Mouse (Mus musculus): Measurements from ENCODE around the gene Lpin1.

Gene Lpin1

GRCm38 (mm10) chr12:16515183-16515582 lies 95.6 kb downstream of the Lpin1 start:
- DNase-seq, result no peak

- no peak for DNase-seq
These were observed 97.8 kb downstream of the Lpin1 start for GRCm38 (mm10) chr12:16512991-16513390.

DNA sequence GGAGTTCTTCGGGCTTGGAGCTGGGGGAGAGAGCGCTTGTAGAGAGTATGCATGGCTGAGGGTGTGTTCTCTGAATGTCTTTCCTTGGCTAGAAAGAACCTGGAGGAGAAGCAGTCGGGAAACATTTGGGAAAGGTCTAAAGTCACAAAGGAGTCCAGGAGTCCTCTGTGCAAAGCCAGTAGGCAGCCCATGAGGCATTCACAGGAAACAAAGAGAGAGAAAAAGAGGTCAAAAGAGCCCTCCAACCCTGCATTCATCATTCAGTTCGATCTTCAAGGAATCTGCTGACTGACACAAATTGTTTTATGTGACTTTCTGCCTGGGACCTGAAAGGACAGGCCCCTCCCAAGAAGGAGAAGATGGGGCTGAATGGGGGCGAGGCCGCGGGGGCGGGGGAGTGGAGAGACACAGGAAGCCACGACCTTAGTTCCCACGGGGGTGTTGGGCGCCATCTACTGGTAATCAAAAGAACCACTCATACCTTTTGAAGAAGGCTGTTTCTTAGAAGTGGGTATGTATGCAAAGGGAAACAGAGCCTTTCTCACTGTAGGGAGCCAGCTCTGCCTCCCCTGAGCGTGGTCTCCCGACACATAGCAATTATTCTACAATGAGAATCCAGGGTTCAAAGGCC lies 101.5 kb downstream of the Lpin1 start:
- peak; percentile 76 to 84 for DNase-seq

DNA sequence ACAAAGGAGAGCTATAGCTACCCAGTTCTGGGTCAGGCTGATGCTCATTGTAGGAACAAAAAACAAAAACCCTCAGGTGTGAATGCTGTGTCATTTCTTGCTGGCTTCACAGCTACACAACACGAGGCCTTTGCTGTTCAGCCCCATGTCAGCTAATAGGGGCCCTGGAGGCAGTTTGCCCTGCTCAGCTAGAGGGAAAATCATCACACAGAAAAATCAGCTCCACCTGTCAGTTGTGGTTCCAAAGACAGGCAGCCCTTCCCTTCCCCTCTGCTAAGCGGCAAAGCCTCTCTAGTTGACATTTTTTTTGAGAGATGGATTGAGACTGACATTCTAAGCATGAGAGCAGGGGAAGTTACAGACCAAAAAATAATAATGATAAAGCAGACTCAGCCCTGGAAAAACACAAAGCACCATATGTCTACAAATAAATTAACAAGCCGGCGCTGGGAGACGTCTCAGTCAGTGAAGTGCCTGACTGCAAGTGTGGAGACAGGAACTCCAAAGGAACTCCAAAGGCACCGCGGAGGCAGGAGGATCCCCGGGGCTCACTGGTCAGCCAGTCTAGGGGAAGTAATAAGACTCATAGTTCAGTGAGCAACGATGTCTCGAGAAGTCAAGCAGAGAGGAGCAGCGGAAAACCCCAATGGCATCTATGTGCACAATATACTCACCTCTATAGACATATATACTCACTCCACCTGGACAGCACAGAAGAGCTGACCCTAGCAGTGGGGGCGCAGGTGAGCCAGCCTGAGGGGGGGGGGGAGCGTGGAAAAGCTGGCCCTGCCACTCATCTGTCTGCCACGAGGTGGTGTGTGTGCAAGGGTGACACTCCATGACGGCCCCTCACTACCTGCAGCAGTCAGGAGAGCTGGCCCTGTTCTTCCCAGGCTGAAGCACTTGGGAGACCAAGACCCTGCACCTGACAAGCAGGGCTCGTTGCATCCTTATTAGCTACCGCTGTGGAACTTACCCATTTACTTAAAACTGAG lies 103.7 kb downstream of the Lpin1 start:
- no peak for DNase-seq

DNA sequence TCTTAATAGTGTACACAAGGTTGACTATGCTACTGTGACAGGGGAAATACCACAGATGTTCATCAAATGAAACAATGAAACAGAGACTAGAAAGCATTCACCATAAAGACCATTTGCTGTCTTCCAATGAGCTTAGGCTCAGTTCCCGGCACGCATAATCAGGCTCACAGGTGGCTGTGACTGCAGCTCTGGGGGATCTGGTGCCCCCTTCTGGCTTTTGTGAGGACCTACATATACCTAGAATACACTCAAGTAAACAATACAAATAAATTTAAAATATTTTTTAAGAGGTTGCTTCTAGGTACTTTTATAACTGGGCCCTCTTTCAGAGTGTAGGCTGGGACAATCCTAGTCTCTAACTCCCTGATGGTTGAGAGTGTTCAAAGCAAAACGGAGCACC lies 106.5 kb downstream of the Lpin1 start:
- no peak for DNase-seq

DNA sequence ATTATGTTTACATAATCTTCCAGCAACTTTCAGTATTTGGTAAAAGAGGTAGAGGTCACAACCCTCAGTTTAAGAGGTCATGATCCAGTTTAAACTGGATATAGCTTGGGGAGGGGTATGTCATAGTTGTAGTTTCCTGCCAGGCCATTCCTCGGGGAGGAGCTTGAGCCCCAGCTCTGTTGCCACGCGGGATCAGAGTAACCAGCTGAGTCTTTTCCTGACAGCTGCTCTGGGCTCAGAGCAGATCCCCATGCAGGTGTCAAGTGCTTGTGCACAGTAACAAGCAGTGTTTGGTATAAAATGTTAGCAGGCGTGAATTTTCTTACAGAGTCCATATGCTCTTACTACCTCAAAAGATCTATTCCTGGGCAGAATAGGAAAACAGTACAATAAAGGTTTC lies 112.8 kb downstream of the Lpin1 start:
- no peak for DNase-seq

GRCm38 (mm10) chr12:16492713-16493112 lies 118.1 kb downstream of the Lpin1 start:
- DNase-seq, result no peak

DNA sequence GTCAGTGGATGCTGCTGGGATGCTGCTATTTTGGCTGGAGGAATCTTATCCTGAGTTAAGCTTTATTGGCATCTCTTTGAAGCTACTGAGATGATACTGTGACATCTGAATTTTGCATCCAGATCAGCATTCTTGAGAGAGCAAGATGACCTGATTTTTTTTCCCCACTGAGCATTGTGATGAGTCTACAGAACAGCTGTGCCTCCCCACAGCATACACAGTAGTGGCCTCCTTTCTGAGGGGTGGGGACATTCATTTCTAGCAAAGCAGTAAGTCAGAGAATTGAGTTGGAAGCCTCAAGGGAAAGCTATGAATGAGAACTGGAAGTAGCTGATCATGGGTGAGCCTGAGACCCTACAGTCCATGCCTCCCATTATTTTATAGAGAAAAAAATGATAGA lies 121.9 kb downstream of the Lpin1 start:
- DNase-seq, result no peak

- no peak for DNase-seq
These were observed 123.3 kb downstream of the Lpin1 start for GRCm38 (mm10) chr12:16487453-16487852.

Data from kidney, postnatal 4 days (tissue).